Mouse (Mus musculus) liver, postnatal 0 days (tissue): ENCODE measurements at regions not wholly inside any gene's neighbourhood (a gene's known extent, or its start where the extent isn't known, plus 50 kb on each side); places are given as distances from the start of the nearest gene placed in this dataset.

Experiments
- ATAC-seq: fragments of 200-750 bp; cut with Nextera tagmentation; 2 replicates; pipeline ENCODE4 v1.8.0; 2017; ENCODE audit warnings: mild to moderate bottlenecking, moderate library complexity
- DNase-seq: peaks from one replicate; pipeline ENCODE4 v3.0.0-alpha.2; 2016
- H3K27ac ChIP-seq: fragments of 300-500 bp; sonication (generic); 2 replicates; pipeline ENCODE4 v1.5.1; 2014; ENCODE audit warnings: antibody characterized with exemption, moderate library complexity, mild to moderate bottlenecking, low read depth
- H3K27me3 ChIP-seq: fragments of 300-500 bp; sonication (generic); 2 replicates; pipeline ENCODE4 v1.6.1; 2014; ENCODE audit warnings: low read length, control low read depth, mixed read lengths; ENCODE audit not compliant: insufficient read depth
- H3K36me3 ChIP-seq: fragments of 300-500 bp; sonication (generic); replicated peaks from 2 replicates; pipeline ENCODE4 v1.6.1; 2014; ENCODE audit warnings: mild to moderate bottlenecking, control low read depth, low read length, moderate library complexity, mixed read lengths; ENCODE audit not compliant: insufficient read depth
- H3K4me1 ChIP-seq: fragments of 300-500 bp; sonication (generic); 2 replicates; pipeline ENCODE4 v1.6.1; 2014; ENCODE audit warnings: antibody characterized with exemption, mild to moderate bottlenecking, control low read depth; ENCODE audit not compliant: insufficient read depth
- H3K4me2 ChIP-seq: fragments of 300-500 bp; sonication (generic); 2 replicates; pipeline ENCODE4 v1.6.1; 2014; ENCODE audit warnings: low read depth, mild to moderate bottlenecking, low read length, moderate library complexity, mixed read lengths
- H3K4me3 ChIP-seq: fragments of 300-500 bp; sonication (generic); 2 replicates; pipeline ENCODE4 v1.5.1; 2014; ENCODE audit warnings: low read depth, low read length
- H3K9ac ChIP-seq: fragments of 300-500 bp; sonication (generic); replicated peaks from 2 replicates; pipeline ENCODE4 v1.6.1; 2014; ENCODE audit warnings: mild to moderate bottlenecking, moderate library complexity
- H3K9me3 ChIP-seq: fragments of 300-500 bp; sonication (generic); 2 replicates; pipeline ENCODE4 v1.6.1; 2016; ENCODE audit warnings: mild to moderate bottlenecking, control low read depth, low read length, mixed read lengths
- CTCF ChIP-seq: sonication (generic); IDR thresholded peaks from 2 replicates; pipeline ENCODE4 v1.5.1; 2016; ENCODE audit warnings: antibody characterized with exemption, low read depth
- EP300 ChIP-seq: IDR thresholded peaks from 2 replicates; pipeline ENCODE4 v1.6.1; 2016; ENCODE audit warnings: antibody characterized with exemption, low read depth, mild to moderate bottlenecking
- WGBS: fragments of 180-500 bp; shearing (Covaris S2); extraction: QIAGEN DNeasy Blood & Tissue Kit; methylation state at CpG from one replicate; pipeline ENCODE4 v1.1.7; 2014; ENCODE audit not compliant: insufficient replicate concordance; 5-methylcytosine and 5-hydroxymethylcytosine counted together

DNA sequence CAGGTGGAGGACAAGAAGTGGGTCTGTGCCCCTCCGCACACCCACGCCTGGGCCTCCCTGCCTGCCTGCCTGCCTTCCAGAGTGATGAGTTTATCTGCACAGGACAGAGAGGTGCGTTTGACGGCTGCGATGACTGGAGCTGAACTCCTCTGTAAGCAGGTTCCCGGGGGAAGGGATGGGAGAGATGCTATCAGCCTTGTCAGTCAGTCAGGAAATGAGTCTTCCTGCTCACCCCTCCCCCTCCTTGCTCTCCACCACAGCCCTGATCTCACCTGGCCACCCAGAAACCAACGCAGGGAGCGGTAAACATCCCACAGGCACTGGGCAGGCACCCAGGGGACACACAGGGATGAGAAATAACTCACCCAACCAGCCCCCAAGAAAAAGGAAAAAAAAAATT, 69.5 kb upstream of the Nectin1 start:
- Histone ChIP-seq H3K4me1 (no peaks in the 10 kb centered on the region), H3K27me3 (0 out of 2 replicates have a peak, but pooled peaks cover 3% of the 10 kb centered on the region), H3K36me3 (no peaks in the 10 kb centered on the region), H3K4me2 (no peak overlapping the region), H3K4me3 (no peak overlapping the region), H3K27ac (no peak overlapping the region), H3K9ac (no peak overlapping the region), H3K9me3 (no peaks in the 10 kb centered on the region)
- WGBS: 26% methylated on average over 8 of the region's 8 CpGs
- TF ChIP-seq CTCF (no peak), EP300 (no peak)
- DNase-seq: no peak
- no peak for ATAC-seq

DNA sequence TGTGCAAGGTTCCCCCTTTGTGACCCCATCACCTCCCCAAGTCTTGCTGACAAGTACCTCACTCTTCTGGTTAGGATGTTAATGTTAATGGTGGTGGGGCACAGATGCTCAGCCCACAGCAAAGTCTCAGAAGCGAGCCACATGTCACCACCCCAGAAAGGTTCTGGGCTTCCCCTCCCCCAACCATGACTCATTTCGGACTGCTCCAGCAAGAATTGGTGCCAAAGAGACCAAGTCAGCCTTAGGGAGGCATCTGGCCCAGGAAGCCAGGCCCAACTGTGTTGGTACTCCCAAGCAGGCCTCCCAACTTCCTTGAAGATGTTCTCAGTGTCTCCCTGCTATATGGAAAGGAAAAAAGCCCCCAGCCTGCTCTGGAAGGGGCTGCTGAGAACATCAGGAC, 67.8 kb upstream of the Nectin1 start:
- H3K9ac ChIP-seq: no peak overlapping the region
- no peak overlapping the region for H3K4me3 ChIP-seq
- H3K4me1 ChIP-seq: no peaks in the 10 kb centered on the region
- H3K27me3 ChIP-seq: 0 out of 2 replicates have a peak, but pooled peaks cover 3% of the 10 kb centered on the region
- 52% methylated on average over 2 of the region's 2 CpGs for WGBS
- DNase-seq: no peak
- no peak overlapping the region for H3K4me2 ChIP-seq
- TF ChIP-seq CTCF: no peak
- TF ChIP-seq EP300: no peak
- H3K9me3 ChIP-seq: no peaks in the 10 kb centered on the region
- ATAC-seq: no peak
- H3K27ac ChIP-seq: no peak overlapping the region
- no peaks in the 10 kb centered on the region for H3K36me3 ChIP-seq

DNA sequence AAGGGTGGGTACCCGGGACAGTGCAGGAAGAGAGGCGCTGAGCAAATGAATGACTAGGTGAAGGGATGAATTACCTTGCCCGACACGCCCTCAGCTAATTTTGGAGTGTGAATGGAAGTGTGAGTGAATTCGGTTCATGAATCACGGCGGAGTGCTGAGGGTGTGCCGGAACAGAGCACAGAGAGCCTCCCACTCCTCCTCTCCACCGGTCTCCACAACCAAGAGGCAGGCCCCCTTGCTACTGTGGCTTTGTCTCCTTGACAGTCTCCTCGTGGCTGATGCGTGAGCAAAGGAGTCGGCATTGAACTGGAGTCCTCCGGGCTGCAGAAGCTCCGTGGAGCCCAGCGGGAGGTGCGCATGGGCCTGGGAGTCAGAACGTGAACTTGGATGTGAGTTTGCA, 64.5 kb upstream of the Nectin1 start:
- ATAC-seq (no peak), DNase-seq (no peak)
- 50% methylated on average over 17 of the region's 17 CpGs for WGBS
- Histone ChIP-seq H3K4me3 (no peak overlapping the region), H3K4me2 (no peak overlapping the region), H3K9ac (no peak overlapping the region), H3K9me3 (no peaks in the 10 kb centered on the region), H3K27me3 (0 out of 2 replicates have a peak, but pooled peaks cover 3% of the 10 kb centered on the region), H3K27ac (no peak overlapping the region), H3K4me1 (no peaks in the 10 kb centered on the region), H3K36me3 (no peaks in the 10 kb centered on the region)
- TF ChIP-seq EP300 (no peak), CTCF (no peak)

DNA sequence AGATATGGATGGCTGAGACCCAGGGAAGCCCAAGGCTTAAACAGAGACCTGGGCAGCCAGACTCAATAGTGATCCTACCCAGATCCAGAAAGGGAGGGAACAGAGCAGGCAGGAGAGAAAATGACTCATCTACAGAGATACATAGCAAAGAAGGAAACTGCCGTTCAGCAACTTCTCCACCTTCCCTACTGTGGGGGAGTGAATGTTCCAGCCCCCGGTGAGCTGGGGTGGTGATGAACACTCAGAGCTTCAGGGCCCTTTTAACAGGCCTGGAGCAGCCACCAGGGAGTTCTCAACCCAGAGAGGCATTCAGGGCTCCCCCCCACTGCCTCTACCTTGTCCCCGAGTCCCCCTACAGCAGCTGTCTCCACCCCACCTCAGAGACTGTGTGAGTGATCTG, 62.5 kb upstream of the Nectin1 start:
- Histone ChIP-seq H3K4me2 (no peak overlapping the region), H3K4me3 (no peak overlapping the region), H3K27me3 (0 out of 2 replicates have a peak, but pooled peaks cover 3% of the 10 kb centered on the region), H3K9me3 (no peaks in the 10 kb centered on the region), H3K4me1 (no peaks in the 10 kb centered on the region), H3K9ac (no peak overlapping the region), H3K27ac (no peak overlapping the region), H3K36me3 (no peaks in the 10 kb centered on the region)
- DNase-seq (no peak), ATAC-seq (no peak)
- TF ChIP-seq EP300 (no peak), CTCF (no peak)
- WGBS: 63% methylated on average over 3 of the region's 3 CpGs

DNA sequence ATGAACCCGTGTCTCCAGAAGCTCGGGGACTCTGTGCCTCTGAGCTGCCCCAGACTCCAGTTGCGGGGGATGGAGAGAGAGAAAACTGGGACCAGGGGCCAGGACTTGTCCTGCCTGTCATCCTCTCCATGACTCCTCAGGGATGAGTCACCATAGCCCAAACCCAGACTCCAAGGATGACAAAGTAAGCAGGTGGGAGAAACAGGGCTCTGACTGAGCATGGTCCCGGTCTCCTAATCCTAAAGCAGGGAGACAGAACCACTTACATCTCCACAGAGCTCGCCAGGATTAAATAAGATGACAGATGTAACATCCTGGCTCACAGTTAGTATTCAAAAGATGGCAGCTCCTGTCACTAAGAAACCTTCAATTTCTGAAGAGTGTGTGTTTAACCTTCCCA, 61.7 kb upstream of the Nectin1 start:
- Histone ChIP-seq H3K9ac (no peak overlapping the region), H3K4me2 (no peak overlapping the region), H3K27ac (no peak overlapping the region), H3K4me1 (no peaks in the 10 kb centered on the region), H3K36me3 (no peaks in the 10 kb centered on the region), H3K27me3 (0 out of 2 replicates have a peak, but pooled peaks cover 3% of the 10 kb centered on the region), H3K4me3 (no peak overlapping the region), H3K9me3 (no peaks in the 10 kb centered on the region)
- ATAC-seq (no peak), DNase-seq (no peak)
- TF ChIP-seq EP300: no peak
- no peak for TF ChIP-seq CTCF
- 57% methylated on average over 5 of the region's 5 CpGs for WGBS

DNA sequence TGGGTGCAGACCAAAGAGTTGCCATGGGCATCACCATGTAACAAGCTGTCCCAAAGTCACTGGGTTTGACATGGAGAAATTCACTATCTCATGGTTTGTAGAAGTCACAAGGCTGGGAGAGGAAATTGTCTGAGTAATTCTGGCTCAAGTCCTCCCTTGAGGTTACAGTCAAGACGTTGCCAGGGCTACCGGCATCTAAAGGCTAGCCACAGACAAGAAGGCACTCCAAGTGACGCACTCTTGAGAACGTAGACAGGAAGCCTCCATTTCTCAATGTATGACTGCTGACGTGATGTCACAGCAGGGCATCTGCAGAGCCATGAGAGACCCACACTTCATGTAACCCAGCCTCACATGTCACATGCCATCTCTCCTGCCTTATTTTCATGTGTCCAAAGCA, 59.2 kb upstream of the Nectin1 start:
- Histone ChIP-seq H3K4me3 (no peak overlapping the region), H3K9me3 (no peaks in the 10 kb centered on the region), H3K9ac (no peak overlapping the region), H3K27me3 (no peaks in the 10 kb centered on the region), H3K4me1 (no peaks in the 10 kb centered on the region), H3K27ac (no peak overlapping the region), H3K4me2 (no peak overlapping the region), H3K36me3 (no peaks in the 10 kb centered on the region)
- no peak for DNase-seq
- TF ChIP-seq EP300 (no peak), CTCF (no peak)
- WGBS: 64% methylated on average over 5 of the region's 5 CpGs
- no peak for ATAC-seq

DNA sequence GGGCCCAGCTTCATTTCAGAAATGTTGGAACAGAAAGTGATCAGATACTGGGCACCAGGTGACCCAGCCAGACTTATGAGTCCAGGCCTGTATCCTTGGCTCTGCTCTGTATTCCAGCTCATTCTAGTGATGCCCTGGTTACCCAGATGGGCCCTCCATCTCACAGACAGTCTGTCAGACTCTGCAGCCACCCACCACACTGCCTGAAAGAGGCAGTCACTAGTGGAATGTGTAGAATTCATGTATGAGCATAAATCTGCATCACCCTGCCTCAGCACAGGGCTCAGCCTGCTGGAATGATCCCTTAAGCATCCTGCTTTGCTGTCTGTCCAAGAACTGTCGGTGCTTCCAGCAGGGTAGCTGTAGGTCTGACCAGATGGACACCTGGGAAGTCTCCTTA, 51.8 kb upstream of the Nectin1 start:
- TF ChIP-seq EP300: no peak
- TF ChIP-seq CTCF: no peak
- 88% methylated on average over 1 of the region's 1 CpGs for WGBS
- Histone ChIP-seq H3K9ac (no peak overlapping the region), H3K4me1 (no peaks in the 10 kb centered on the region), H3K4me3 (no peak overlapping the region), H3K27me3 (no peaks in the 10 kb centered on the region), H3K4me2 (no peak overlapping the region), H3K9me3 (no peaks in the 10 kb centered on the region), H3K27ac (no peak overlapping the region), H3K36me3 (no peaks in the 10 kb centered on the region)
- ATAC-seq (no peak), DNase-seq (no peak)
